Mouse (Mus musculus): ENCODE data around the gene Prss29.

The Prss29 gene

DNA sequence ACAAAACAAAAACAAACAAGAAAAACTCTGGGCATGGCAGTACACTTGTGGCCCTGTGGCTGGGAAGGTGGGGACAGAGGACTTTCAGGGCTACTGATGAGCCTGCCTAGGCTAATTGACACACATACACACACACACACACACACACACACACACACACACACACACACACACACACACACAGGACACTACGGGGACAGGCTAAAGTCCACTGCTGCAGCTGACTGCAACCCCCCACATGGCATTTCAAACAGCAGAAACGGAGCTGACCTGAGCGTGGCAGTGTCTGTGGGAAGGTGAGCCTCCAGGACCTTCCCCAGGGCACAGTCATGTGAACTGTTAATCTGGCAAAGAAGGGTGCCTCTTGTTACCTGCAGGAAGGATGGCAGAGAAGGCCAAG lies 23.0 kb downstream of the Prss29 start:
- DNase-seq (ENCODE audit: extremely low read depth, low read depth, low spot score) = no peak

DNA sequence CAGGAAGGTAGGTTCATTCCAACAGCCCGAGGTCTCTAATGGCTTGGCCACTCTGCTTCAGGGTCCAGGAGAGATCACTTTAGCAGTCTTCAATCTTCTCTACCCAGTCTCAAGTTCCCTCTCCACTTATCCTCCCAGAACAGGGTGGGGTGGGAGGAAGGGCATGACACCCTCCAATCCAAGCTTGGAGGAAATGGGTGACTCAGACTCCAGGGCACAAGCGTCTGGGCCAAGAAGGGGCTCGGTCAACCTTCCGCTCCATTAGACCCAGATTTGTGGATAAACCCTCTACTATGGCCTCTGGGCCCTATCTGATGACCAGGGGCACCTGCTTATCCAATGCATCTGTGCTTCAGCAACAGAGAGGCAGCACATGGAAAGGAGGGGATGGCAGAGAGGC lies 27.0 kb downstream of the Prss29 start, which contains the start of gene Tpsab1:
Gene Tpsab1, minus strand, starts transcription at position 101 of the 400 bp plus-strand sequence.
- DNase-seq (ENCODE audit: extremely low read depth, low read depth, low spot score) = no peak

DNA sequence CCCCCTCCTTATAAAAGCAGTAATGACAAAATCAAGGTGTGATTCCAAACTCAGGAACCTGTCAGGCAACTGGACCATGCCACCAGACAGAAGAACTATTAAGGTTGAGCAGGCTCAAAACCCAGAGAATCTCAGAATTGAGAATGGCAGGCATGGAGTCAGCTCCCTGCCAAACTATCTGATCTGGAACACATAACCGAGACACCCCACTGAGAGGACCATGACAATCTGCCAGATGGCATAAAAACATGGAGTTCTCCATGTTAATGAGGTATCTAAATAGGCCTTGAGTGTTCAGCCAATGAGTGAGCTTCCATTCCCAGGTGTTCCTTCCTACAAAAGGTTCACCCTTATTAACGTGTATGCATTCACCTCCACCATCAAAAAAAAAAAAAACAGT lies 42.8 kb downstream of the Prss29 start:
- DNase-seq (ENCODE audit: extremely low read depth, low read depth, low spot score) = no peak

- no peak for DNase-seq (ENCODE audit: extremely low read depth, low read depth, low spot score)
Measured at GRCm38 (mm10) chr17:25363726-25364125, 45.3 kb downstream of the Prss29 start.

- DNase-seq (ENCODE audit: extremely low read depth, low read depth, low spot score) = no peak
Measured at GRCm38 (mm10) chr17:25366005-25366404, 47.6 kb downstream of the Prss29 start, which contains the start of gene Tpsb2. Tpsb2 (plus strand) TSS chr17:25366305.

DNA sequence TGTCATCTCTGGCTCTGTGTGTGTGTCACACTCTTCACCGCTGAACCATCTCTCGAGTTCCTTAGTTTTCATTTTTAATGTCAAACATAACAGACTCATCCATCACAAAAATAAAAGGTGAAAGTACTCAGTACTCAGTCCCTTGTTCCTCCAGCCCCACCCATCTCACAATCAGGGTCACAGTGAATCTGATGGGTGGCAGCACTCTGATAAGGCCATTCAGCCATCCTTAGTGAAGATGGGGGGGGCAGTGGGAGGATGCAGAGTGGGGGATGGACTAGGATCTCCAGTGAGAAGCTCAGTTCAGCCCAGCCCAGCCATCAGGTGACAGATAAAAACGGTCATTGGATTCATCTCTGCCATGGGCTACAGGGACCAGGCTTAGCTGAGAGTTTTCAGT lies 50.5 kb downstream of the Prss29 start, which contains the start of gene Tpsg1:
Gene Tpsg1, plus strand, starts transcription at position 301 of the 400 bp plus-strand sequence.
- DNase-seq (ENCODE audit: extremely low read depth, low read depth, low spot score) = no peak
